Mouse (Mus musculus): ENCODE data around the gene Golga1.
A peak's percentile ranks its signal among the peaks of the same experiment; 100 is the strongest.

The Golga1 gene

DNA sequence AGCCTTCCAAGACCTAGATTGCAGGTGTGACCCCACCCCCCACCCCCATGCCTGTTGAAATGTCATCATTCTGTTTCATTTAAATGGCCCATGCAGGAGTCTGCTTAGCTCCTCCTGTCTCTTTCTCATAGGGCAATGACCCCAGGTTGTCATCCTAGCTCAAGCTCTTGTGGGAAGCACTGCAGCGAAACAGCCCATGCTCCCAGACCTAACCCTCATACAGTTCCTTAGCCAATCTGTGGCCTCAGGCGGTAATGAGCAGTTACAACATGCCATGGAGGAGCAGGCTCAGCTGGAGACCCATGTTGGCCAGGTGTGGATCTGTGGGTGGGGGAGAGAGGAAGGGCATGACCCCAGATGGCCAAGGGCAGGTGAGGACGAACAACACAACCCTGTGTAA lies 90.2 kb downstream of the Golga1 start:
- no peak for DNase-seq (ENCODE audit: low read depth, low spot score)

DNA sequence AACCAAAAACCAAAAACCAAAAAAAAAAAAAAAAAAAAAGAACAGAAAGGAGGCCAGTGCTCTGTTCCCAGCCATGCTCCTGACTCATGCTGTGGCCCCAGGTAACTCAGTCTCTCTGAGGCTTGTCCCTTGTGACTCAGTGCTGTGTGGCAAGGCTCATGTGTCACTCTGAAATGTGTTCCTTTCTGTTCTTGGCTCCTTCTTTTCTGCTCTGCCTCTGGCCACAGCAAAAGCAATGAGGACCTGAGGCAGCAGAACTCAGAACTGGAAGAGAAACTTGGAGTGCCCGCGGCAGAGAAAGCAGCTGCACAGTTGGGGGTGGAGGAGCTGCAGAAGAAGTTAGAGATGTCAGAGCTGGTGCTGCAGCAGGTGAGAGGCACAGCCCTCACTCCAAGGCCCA lies 91.2 kb downstream of the Golga1 start:
- peak; percentile 69 for DNase-seq (ENCODE audit: low read depth, low spot score)

DNA sequence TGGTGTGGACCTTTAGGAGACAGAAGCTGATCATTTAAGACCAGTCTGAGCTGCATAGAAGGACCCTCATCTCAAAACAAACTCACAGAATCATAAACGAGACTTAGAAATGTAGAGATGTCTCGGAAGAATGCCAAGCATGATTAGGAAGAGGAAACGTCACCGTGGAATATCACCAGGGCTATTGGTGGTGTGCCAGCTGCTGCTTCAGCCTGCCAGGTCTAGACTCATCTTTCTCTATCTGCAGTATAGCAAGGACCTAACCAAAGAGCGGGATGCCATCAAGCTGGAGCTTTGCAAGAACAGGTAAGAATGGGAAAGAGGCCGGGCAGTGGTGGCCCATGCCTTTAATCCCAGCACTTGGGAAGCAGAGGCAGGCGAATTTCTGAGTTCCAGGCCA lies 91.6 kb downstream of the Golga1 start:
- DNase-seq (ENCODE audit: low read depth, low spot score) = no peak

DNA sequence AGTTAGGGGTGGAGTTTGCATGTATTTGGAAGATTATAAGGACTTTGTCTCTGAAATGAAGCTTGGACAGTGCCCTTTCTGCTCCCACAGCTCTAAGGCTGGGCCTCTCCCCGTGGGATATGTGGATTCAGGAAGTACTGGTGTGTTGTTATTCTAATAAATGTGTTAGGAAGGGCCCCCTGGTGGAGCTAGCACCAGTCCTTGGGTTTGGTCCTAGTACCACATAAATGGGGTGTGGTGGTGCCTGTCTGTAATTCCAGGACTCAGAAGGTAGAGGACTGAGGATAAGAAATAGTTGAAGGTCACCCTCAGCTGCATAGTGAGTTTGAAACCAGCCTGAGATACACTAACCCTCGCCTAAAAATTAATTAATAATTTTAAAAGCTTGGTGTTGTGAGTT lies 92.1 kb downstream of the Golga1 start:
- DNase-seq (ENCODE audit: low read depth, low spot score) = no peak

- DNase-seq (ENCODE audit: low read depth, low spot score) = no peak
Measured at GRCm38 (mm10) chr2:38970057-38970456, 95.3 kb downstream of the Golga1 start.

GRCm38 (mm10) chr2:38969650-38970049 lies 95.7 kb downstream of the Golga1 start:
- no peak for DNase-seq (ENCODE audit: low read depth, low spot score)
